Mouse (Mus musculus) E14TG2a.4 (cell line): ENCODE measurements at regions not wholly inside any gene's neighbourhood (a gene's known extent, or its start where the extent isn't known, plus 50 kb on each side); places are given as distances from the start of the nearest gene placed in this dataset.

Experiments
- CTCF ChIP-seq: conservative IDR thresholded peaks from 2 replicates; pipeline ENCODE4 v1.5.1; 2014; ENCODE audit warnings: low read length
- NANOG ChIP-seq: IDR thresholded peaks from 2 replicates; pipeline ENCODE4 v1.6.1; 2014; ENCODE audit warnings: borderline replicate concordance, low read length, mixed read lengths
- POU5F1 ChIP-seq: IDR thresholded peaks from 2 replicates; pipeline ENCODE4 v1.6.1; 2014; ENCODE audit warnings: low read length, borderline replicate concordance

DNA sequence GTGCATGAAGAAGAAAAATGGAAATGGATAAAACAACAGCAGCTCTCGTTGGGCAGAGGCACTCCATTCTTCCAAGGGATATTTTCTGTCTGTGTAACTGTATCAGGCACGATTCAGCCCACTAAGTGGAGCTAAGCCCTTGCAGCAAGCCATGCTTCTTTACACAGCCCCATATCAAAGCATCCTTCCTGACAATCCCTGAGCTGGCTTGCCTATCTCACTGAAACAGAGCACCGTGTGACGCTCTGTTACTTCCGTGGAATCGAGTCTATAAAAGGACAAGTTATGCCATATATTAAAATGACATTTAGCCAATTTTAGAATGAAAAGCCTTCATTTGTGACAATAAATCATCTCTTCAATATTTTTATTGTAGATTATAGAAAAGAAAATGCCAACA lies 918.8 kb downstream of the Tbl1xr1 start:
- TF ChIP-seq CTCF (no peak), NANOG (no peak), POU5F1 (no peak)
